Mouse (Mus musculus) hindbrain, embryonic 13.5 days (tissue): Measurements from ENCODE around the gene Maco1. TPM values are rescaled to one million over a fixed set of nuclear protein-coding genes. Genes with fewer than 3 reads are reported as not detected.
"Not testable (repeated sequence)": the region's sequence is repeated elsewhere in the genome, so short reads cannot be mapped to it uniquely, and the experiment has no call there.

Experiments used
- ATAC-seq: fragments of 200-750 bp; cut with Nextera tagmentation; 2 replicates; pipeline ENCODE4 v1.8.0; 2017; ENCODE audit warnings: moderate TSS enrichment; ENCODE audit not compliant: low FRiP score
- H3K27ac ChIP-seq: fragments of 300-500 bp; sonication (generic); 2 replicates; pipeline ENCODE4 v1.5.1; 2015; ENCODE audit warnings: inconsistent platforms, mild to moderate bottlenecking, moderate library complexity
- H3K27me3 ChIP-seq: fragments of 300-500 bp; sonication (generic); 2 replicates; pipeline ENCODE4 v1.6.1; 2015; ENCODE audit warnings: mild to moderate bottlenecking, inconsistent platforms
- H3K36me3 ChIP-seq: fragments of 300-500 bp; sonication (generic); 2 replicates; pipeline ENCODE4 v1.6.1; 2015; ENCODE audit warnings: mild to moderate bottlenecking, inconsistent platforms
- H3K4me1 ChIP-seq: fragments of 300-500 bp; sonication (generic); replicated peaks from 2 replicates; pipeline ENCODE4 v1.6.1; 2015; ENCODE audit warnings: inconsistent platforms
- H3K4me2 ChIP-seq: fragments of 300-500 bp; sonication (generic); 2 replicates; pipeline ENCODE4 v1.6.1; 2015; ENCODE audit warnings: inconsistent platforms, mild to moderate bottlenecking, moderate library complexity
- H3K4me3 ChIP-seq: fragments of 300-500 bp; sonication (generic); 2 replicates; pipeline ENCODE4 v1.5.1; 2015; ENCODE audit warnings: mild to moderate bottlenecking, inconsistent platforms
- H3K9ac ChIP-seq: fragments of 300-500 bp; sonication (generic); 2 replicates; pipeline ENCODE4 v1.6.1; 2015; ENCODE audit warnings: mild to moderate bottlenecking, inconsistent platforms
- H3K9me3 ChIP-seq: fragments of 300-500 bp; sonication (generic); 2 replicates; pipeline ENCODE4 v1.6.1; 2016; ENCODE audit warnings: inconsistent platforms
- WGBS: fragments of 180-500 bp; shearing (Covaris S2); methylation state at CpG from one replicate; pipeline ENCODE4 v1.1.7; 2015; 5-methylcytosine and 5-hydroxymethylcytosine counted together
- polyA plus RNA-seq: library from polyadenylated mRNA; unstranded; fragments of >200 nt; fragmentation: Nextera tagmentation; extraction: Ambion mirVana; gene quantifications from 2 replicates; pipeline ENCODE4 v1.2.1, GENCODE M21; 2015

Maco1 gene
- polyA plus RNA-seq, 1 experiment from 2014 or later: 112 TPM

DNA sequence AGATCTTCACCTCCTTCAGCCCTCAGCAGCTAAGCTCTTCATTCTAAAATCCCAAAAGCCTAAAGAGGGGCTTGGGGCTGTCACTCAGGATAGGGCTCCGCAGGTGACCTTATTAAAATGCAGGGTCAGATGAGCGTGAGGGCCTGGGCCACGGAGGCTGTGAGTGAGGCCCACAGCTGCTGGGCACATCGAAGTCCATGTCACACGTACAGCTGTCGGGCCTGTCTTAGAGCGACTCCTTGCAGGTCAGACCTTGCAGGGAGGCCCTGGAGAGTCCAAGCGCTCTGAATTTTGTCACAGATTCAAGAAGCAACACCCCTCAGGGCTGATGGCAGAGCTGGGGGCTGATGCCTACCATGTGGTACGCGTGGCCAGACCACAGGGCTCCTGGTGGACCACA lies 52.5 kb downstream of the Maco1 start:
- peaks cover 56% of the 10 kb centered on the region for H3K36me3 ChIP-seq
- 0 out of 2 replicates have a peak, but pooled peaks have one; percentile 22 for ATAC-seq
- H3K9ac ChIP-seq: no peak overlapping the region
- H3K4me1 ChIP-seq: no peaks in the 10 kb centered on the region; the same call in none of the 2 replicates
- H3K4me2 ChIP-seq: no peak overlapping the region
- no peak overlapping the region for H3K27ac ChIP-seq
- H3K9me3 ChIP-seq: no peaks in the 10 kb centered on the region
- no peak overlapping the region for H3K4me3 ChIP-seq
- WGBS: 76% methylated on average over 10 of the region's 10 CpGs
- no peaks in the 10 kb centered on the region for H3K27me3 ChIP-seq

DNA sequence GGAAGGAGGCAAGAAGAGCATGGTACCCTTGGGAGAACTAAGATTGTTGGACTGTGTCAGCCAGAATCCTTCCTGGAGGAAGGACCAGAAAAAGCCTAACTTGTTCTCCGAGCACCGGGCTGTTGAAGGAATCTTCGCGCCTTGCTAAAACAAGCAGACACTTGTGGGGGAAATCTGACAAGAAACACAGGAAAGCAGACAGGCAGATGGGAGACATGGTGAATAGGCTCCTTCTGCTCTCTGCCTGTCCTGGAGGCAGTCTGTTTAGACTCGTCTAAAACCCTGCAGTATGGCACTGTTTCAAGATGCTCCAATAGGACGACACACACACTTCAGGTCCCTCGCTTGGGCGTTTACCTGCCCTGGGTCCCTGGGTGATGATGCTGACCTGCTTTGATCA lies 53.0 kb downstream of the Maco1 start:
- no peak for ATAC-seq
- H3K4me1 ChIP-seq: no peaks in the 10 kb centered on the region; the same call in none of the 2 replicates
- no peaks in the 10 kb centered on the region for H3K9me3 ChIP-seq
- no peak overlapping the region for H3K27ac ChIP-seq
- H3K27me3 ChIP-seq: no peaks in the 10 kb centered on the region
- H3K4me3 ChIP-seq: no peak overlapping the region
- no peak overlapping the region for H3K4me2 ChIP-seq
- H3K9ac ChIP-seq: peak overlapping the region; percentile 46; the same call in 1 of the 2 replicates
- peaks cover 50% of the 10 kb centered on the region for H3K36me3 ChIP-seq
- WGBS: 84% methylated on average over 8 of the region's 8 CpGs

DNA sequence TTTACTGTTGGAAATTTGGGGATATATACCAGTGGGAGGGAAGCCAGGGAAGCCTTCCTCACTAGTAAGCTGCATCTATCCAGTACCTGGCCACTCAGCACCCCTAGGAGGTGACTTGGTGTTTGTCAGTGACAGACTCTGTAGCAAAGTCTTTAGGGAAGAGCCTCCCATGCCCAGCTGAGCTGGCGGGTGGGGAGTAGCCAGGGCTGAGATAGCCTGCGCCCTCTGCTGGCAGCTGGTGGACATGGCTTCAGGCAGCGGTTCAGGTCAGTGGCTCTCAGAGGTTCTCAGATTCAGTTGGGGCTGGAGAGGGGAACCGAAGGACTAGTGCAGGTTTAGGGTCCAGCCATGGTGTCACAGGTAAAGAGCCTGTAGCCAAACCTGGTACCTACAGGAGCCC lies 53.9 kb downstream of the Maco1 start:
- 10% methylated on average over 4 of the region's 4 CpGs for WGBS
- no peak overlapping the region for H3K27ac ChIP-seq
- H3K36me3 ChIP-seq: peaks cover 42% of the 10 kb centered on the region
- H3K4me1 ChIP-seq: no peaks in the 10 kb centered on the region; the same call in 1 of the 2 replicates
- H3K9me3 ChIP-seq: no peaks in the 10 kb centered on the region
- H3K27me3 ChIP-seq: no peaks in the 10 kb centered on the region
- H3K9ac ChIP-seq: no peak overlapping the region
- no peak overlapping the region for H3K4me3 ChIP-seq
- 0 out of 2 replicates have a peak, but pooled peaks have one; percentile 31 for ATAC-seq
- H3K4me2 ChIP-seq: no peak overlapping the region

DNA sequence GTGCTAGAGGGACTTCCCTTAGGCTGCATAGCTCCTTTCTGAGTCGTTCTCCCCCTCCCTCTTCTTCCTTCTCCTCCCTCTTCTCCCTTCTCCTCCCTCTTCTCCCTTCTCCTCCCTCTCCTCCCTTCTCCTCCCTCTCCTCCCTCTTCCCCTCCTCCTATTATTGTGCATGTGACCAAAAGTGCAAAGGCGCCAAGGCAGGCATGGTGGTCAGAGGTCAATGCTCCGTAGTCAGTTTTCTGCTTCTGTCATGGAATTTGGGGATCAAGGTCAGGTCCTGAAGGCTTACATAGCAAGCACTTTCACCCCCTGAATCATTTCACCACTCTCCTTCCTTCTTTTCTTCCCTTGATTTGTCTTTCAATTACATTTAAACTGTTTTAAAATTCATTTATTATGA lies 54.3 kb downstream of the Maco1 start:
- Histone ChIP-seq H3K9me3 (no peaks in the 10 kb centered on the region), H3K4me2 (no peak overlapping the region), H3K4me3 (no peak overlapping the region), H3K9ac (no peak overlapping the region), H3K27me3 (no peaks in the 10 kb centered on the region), H3K27ac (no peak overlapping the region), H3K36me3 (peaks cover 38% of the 10 kb centered on the region), H3K4me1 (no peaks in the 10 kb centered on the region; the same call in 1 of the 2 replicates)
- 49% methylated on average over 3 of the region's 3 CpGs for WGBS
- no peak for ATAC-seq

DNA sequence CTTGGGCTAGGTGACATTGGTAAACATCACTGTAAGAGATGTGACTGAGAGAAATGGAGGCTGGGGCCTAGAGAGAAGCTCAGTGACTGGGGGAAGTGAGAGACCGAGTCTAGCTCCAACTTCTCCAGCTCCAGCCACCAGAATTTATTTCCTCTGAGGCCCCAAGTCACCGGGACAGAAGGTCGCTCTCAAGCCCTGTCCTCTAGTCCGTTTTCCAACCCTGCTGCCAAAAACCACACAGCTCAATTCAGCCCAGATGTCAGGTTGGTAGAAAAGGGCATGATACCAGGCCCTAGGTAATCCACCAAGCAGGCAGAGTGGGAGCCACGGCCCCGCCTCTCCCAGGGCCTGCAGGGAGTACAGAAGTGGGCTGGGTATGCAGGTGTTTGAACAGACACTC lies 55.5 kb downstream of the Maco1 start:
- Histone ChIP-seq H3K36me3 (peaks cover 28% of the 10 kb centered on the region), H3K9ac (no peak overlapping the region), H3K4me2 (no peak overlapping the region), H3K27ac (peak overlapping the region; percentile 23; the same call in 1 of the 2 replicates), H3K4me3 (no peak overlapping the region), H3K27me3 (no peaks in the 10 kb centered on the region), H3K9me3 (no peaks in the 10 kb centered on the region), H3K4me1 (no peaks in the 10 kb centered on the region; the same call in 1 of the 2 replicates)
- no peak for ATAC-seq
- 84% methylated on average over 6 of the region's 6 CpGs for WGBS

DNA sequence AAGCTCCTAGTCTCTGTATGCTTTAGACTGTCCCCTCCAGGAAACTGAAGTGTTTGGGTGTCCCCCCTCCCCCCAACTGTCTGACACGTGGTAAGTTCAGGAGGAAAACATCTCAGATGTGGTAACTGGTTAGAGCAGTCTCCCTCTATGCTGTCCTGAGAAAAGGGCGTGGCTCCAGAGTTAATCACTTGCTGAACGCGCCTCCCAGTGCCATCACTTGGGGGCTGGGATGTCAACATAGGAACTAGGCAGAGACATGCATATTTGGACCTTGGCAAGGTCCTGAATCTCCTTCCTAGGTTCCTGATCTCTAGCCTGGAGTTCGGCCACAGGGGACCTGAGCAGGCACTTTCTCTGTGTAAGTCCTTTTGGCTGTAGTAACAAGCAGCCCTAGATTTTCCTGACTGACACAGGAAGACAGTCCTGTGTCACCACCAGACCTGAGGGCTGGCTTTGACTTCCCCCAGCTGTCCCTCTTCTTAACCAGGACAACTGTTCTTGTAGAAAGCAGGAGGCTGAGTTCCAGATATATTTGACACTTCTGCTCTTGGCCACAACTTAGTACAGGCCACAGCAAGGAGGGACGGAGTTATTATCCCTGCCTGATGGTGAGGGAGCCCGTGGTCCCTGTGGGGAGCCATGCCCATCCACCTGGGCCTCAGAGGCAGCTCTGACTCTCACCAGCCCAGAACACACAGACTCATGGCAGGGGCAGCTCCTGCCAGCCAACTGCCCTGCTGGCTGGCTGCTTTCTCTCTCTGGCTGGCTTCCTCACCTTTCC lies 56.4 kb downstream of the Maco1 start:
- 0 out of 2 replicates have a peak overlapping the region, but pooled peaks have one; percentile 23 for H3K27ac ChIP-seq
- H3K36me3 ChIP-seq: peaks cover 19% of the 10 kb centered on the region
- H3K9ac ChIP-seq: no peak overlapping the region
- no peaks in the 10 kb centered on the region for H3K27me3 ChIP-seq
- no peaks in the 10 kb centered on the region; the same call in 1 of the 2 replicates for H3K4me1 ChIP-seq
- no peak overlapping the region for H3K4me2 ChIP-seq
- no peak overlapping the region for H3K4me3 ChIP-seq
- H3K9me3 ChIP-seq: no peaks in the 10 kb centered on the region
- 32% methylated on average over 7 of the region's 7 CpGs for WGBS
- no peak for ATAC-seq

DNA sequence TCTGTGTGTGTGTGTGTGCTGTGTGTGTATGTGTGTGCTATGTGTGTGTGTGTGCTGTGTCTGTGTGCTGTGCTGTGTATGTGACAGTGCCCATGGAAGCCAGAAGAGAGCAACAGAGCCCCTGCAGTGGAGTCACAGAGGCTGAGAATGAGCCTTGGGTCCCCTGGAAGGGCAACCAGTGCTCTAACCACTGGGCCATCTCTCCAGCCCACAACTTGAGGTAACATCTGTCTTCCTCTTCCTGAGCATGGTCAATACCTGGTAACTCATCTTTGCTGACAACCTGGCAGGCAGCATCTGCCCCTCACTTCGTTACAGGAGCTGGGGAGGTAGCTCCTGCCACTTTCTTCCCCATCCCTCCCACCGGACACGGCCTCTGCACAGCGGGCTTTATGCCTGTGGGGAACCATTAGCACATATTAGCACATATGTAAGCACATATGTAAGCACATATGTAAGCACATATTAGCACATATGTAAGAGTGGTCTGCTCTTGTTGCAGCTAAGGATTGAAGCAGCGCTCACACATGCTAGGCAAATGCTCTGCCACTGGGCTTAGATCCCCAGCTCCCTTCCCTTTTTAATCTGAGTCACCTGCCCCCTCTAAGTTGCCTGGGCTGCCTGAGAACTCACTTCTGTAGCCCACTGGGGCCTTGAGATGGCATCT lies 57.2 kb downstream of the Maco1 start:
- no peak for ATAC-seq
- Histone ChIP-seq H3K27me3 (no peaks in the 10 kb centered on the region), H3K9me3 (no peaks in the 10 kb centered on the region), H3K4me1 (no peaks in the 10 kb centered on the region; the same call in 1 of the 2 replicates), H3K36me3 (peaks cover 11% of the 10 kb centered on the region), H3K27ac (no peak overlapping the region), H3K4me3 (no peak overlapping the region), H3K9ac (no peak overlapping the region), H3K4me2 (no peak overlapping the region)
- 79% methylated on average over 5 of the region's 5 CpGs for WGBS

DNA sequence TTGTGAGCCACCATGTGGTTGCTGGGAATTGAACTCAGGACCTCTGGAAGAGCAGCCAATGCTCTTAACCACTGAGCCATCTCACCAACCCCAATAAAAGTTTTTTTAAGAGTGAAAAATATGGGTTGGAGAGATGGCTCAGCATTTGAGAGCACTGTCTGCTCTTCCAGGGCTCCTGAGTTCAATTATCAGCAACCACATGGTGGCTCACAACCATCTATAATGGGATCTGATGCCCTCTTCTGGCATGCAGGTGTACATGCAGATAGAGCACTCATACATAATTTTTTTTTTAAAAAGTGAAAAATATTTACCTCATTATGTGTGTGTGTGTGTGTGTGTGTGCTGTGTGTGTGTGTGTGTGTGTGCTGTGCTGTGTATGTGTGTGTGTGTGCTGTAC lies 58.2 kb downstream of the Maco1 start:
- not testable (repeated sequence) for H3K36me3 ChIP-seq, H3K27ac ChIP-seq, ATAC-seq, H3K4me2 ChIP-seq, H3K4me1 ChIP-seq, H3K4me3 ChIP-seq, H3K9me3 ChIP-seq, H3K9ac ChIP-seq, H3K27me3 ChIP-seq

DNA sequence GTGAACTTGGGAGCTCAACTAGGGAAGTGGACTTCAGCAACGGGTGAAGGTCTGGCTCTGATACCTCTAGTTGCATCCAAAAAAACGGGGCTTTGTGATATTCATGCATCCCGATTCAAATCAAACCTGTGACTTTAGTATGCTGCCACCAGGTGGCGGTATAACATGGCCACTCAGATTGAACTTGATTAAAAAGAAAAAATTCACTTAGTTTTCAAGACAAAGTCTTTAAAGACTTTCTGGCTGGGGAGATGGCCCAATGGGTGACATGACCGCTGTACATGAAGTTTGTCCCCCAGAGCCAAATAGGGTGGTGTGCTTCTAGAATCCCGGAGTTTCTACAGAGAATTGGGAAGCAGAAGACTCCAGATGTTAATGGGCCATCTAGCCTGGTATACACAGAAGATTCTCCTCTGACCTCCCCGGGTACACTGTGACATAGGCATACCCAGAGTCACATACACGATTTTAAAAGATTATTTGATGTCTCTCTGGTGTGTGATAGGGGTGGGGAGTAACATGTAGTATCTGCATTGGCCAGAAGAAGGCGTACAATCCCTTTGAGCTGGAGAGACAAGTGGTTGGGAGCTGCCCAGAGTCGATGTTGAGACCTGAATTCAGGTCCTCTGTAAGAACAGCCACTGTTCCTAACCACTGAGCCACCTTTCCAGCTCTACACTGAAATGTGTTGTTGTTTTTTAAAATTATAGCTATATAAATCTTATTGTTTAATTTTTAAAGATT lies 59.8 kb downstream of the Maco1 start:
- 49% methylated on average over 10 of the region's 10 CpGs for WGBS
- Histone ChIP-seq H3K4me2 (no peak overlapping the region), H3K27ac (no peak overlapping the region), H3K4me3 (no peak overlapping the region), H3K4me1 (no peaks in the 10 kb centered on the region; the same call in 1 of the 2 replicates), H3K9me3 (no peaks in the 10 kb centered on the region), H3K27me3 (no peaks in the 10 kb centered on the region), H3K36me3 (no peaks in the 10 kb centered on the region), H3K9ac (no peak overlapping the region)
- ATAC-seq: no peak

DNA sequence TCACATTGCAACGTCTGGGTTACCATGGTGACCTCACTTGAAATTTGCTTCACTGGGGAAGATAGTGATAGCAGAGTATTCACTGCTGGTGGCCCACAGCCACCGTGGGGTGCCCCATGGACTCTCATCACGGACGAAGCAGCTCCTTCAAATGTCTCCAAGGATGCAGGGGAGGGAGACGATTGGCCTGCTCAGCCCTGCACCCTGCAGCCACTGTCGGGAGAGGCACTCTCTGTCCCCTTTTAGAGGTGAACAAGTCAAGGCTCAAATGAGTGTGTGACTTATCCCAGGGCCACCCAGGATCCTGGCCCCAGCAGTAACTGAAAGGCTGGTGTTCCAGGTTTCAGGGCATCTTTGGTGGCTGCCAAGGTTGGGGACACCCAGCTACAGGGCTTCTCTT lies 61.4 kb downstream of the Maco1 start:
- Histone ChIP-seq H3K9ac (no peak overlapping the region), H3K4me2 (no peak overlapping the region), H3K27ac (no peak overlapping the region), H3K36me3 (no peaks in the 10 kb centered on the region), H3K27me3 (no peaks in the 10 kb centered on the region), H3K9me3 (no peaks in the 10 kb centered on the region), H3K4me1 (no peaks in the 10 kb centered on the region), H3K4me3 (no peak overlapping the region)
- ATAC-seq: no peak
- WGBS: 50% methylated on average over 6 of the region's 6 CpGs

DNA sequence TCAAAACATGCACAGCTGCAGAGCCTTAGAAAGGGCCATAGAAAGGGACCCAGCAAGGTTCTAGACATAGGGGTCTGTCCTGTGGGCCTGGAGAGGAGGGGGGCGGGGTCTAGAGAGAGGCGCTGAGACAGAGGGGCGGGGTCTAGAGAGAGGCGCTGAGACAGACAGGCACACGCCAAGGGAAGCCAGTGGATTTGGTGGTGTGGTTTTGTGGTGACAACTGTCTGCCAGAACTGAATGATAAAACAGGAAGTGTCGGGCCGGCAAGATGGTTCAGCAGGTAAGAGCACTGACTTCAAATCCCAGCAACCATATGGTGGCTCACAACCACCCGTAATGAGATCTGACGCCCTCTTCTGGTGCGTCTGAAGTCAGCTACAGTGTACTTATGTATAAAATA lies 66.2 kb downstream of the Maco1 start:
- no peak for ATAC-seq
- Histone ChIP-seq H3K4me1 (no peaks in the 10 kb centered on the region), H3K4me3 (no peak overlapping the region), H3K27me3 (no peaks in the 10 kb centered on the region), H3K27ac (no peak overlapping the region), H3K36me3 (no peaks in the 10 kb centered on the region), H3K4me2 (no peak overlapping the region), H3K9ac (no peak overlapping the region), H3K9me3 (no peaks in the 10 kb centered on the region; the same call in 1 of the 2 replicates)
- WGBS: 28% methylated on average over 10 of the region's 10 CpGs

DNA sequence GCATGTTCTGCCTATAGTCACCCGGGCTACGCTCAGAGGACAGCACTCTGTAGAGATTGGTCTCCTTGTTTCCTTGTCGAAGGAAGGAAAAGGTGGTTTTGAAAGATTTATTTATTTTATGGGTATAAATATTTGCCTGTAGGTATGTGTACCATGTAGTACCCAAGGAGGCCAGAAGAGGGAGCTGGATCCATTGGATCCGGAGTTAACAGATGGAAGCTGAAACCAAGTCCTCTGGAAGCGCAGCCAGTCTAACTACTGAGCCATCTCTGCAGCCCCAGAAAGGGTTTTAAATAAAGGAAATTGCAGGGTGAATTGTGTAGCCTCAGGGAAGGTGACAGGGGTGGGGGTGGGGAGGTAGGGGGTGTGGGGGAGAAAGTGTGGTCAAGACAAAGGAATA lies 68.4 kb downstream of the Maco1 start:
- 52% methylated on average over 5 of the region's 5 CpGs for WGBS
- no peak for ATAC-seq
- Histone ChIP-seq H3K9ac (no peak overlapping the region), H3K4me3 (no peak overlapping the region), H3K4me1 (0 out of 2 replicates have a peak, but pooled peaks cover 5% of the 10 kb centered on the region), H3K9me3 (no peaks in the 10 kb centered on the region; the same call in 1 of the 2 replicates), H3K27ac (no peak overlapping the region), H3K36me3 (no peaks in the 10 kb centered on the region), H3K4me2 (no peak overlapping the region), H3K27me3 (no peaks in the 10 kb centered on the region)
